Mouse (Mus musculus): ENCODE measurements around the gene Spg20. TPM values are rescaled to one million over a fixed set of nuclear protein-coding genes. Genes with fewer than 3 reads are reported as not detected.

Gene Spg20
- total and polyA plus RNA-seq, 3 experiments: 18.5 to 23.3 TPM; not detected in 1

DNA sequence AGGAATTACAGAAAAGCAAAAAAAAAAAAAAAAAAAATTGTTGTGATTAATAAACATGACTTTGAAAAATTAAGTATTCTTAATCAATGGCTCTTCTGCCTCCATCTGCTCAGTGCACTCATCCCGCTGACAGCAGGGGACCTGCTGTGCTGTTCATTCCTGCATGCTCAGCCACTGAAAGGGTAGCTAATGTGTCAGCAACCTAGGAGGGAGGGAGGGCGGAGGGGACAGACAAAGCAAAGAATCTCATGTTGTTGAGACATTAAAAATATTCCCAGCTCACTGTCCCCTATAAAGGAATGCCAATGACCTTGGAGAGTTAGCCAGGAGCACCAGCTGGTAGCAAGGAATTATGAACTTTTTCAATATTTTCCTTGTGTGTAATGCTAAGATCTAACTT is 13.9 kb upstream of the Spg20 start:
- peaks cover 0 to 2% of the 10 kb centered on the region in 2 experiments; a peak in 3 of 4 replicates for H3K27me3 ChIP-seq (ENCODE audit: control insufficient read depth in 1 of 2, insufficient read depth in 2 of 2, low read length in 2 of 2)
- H3K4me3 ChIP-seq (ENCODE audit: control insufficient read depth in 1 of 2, insufficient read depth in 1 of 2, low read depth in 2 of 2, low read length in 2 of 2): no peak overlapping the region
- H3K36me3 ChIP-seq (ENCODE audit: control insufficient read depth in 1 of 2, insufficient read depth in 2 of 2, low read length in 2 of 2): no peaks in the 10 kb centered on the region
- no peaks in the 10 kb centered on the region for H3K4me1 ChIP-seq (ENCODE audit: control insufficient read depth in 1 of 2, insufficient read depth in 2 of 2, low read length in 2 of 2)
- H3K79me2 ChIP-seq (ENCODE audit: control insufficient read depth, insufficient read depth, low read length, poor library complexity): no peaks in the 10 kb centered on the region
- H3K9ac ChIP-seq (ENCODE audit: control insufficient read depth, low read depth, low read length, poor library complexity, severe bottlenecking): no peak overlapping the region
- DNase-seq (ENCODE audit: low read depth, low spot score): no peak
- H3K9me3 ChIP-seq (replicated peaks; ENCODE audit: insufficient read depth, low read length): no peaks in the 10 kb centered on the region
- TF ChIP-seq MAFK (IDR thresholded peaks at IDR 0.05; ENCODE audit: borderline replicate concordance, low read depth, low read length) (no peak), KAT2A (conservative IDR thresholded peaks at IDR 0.05; ENCODE audit: low read depth, low read length) (no peak), E2F4 (IDR thresholded peaks at IDR 0.05; ENCODE audit: borderline replicate concordance, low read depth, low read length) (no peak), RCOR1 (IDR thresholded peaks at IDR 0.05; ENCODE audit: low read depth, low read length) (no peak), MEF2A (IDR thresholded peaks at IDR 0.05; ENCODE audit: extremely low read depth, insufficient replicate concordance, low read depth, low read length, poor library complexity, severe bottlenecking) (no peak)
- no peak overlapping the region for H3K27ac ChIP-seq (ENCODE audit: control insufficient read depth, low read depth, low read length)

DNA sequence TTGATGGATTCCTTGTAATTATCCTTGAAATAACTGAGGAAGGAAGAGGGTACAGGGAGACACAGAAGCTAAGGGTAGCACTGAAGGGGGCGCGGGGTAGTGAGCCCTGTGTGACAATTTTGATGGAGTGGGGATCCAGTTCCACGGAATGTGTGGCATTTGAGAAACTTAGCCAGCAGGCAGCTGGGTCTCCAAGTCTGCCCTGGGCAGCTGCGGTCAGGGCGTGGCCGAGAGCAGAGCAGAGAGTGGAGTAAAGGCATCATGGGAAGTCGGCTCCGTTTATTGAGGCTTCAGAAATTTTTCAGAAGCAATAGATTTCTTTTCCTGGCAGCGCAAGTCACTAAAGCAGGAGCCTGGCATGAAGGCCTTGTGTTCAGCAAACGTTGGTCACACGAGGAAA is 12.9 kb upstream of the Spg20 start:
- Histone ChIP-seq H3K9ac (ENCODE audit: control insufficient read depth, low read depth, low read length, poor library complexity, severe bottlenecking) (no peak overlapping the region), H3K27me3 (ENCODE audit: control insufficient read depth in 1 of 2, insufficient read depth in 2 of 2, low read length in 2 of 2) (peaks cover 0 to 2% of the 10 kb centered on the region in 2 experiments; a peak in 3 of 4 replicates), H3K27ac (ENCODE audit: control insufficient read depth, low read depth, low read length) (no peak overlapping the region), H3K79me2 (ENCODE audit: control insufficient read depth, insufficient read depth, low read length, poor library complexity) (no peaks in the 10 kb centered on the region), H3K4me3 (ENCODE audit: control insufficient read depth in 1 of 2, insufficient read depth in 1 of 2, low read depth in 2 of 2, low read length in 2 of 2) (no peak overlapping the region), H3K36me3 (ENCODE audit: control insufficient read depth in 1 of 2, insufficient read depth in 2 of 2, low read length in 2 of 2) (no peaks in the 10 kb centered on the region), H3K4me1 (ENCODE audit: control insufficient read depth in 1 of 2, insufficient read depth in 2 of 2, low read length in 2 of 2) (no peaks in the 10 kb centered on the region), H3K9me3 (replicated peaks; ENCODE audit: insufficient read depth, low read length) (no peaks in the 10 kb centered on the region)
- TF ChIP-seq NELFE (IDR thresholded peaks at IDR 0.05; ENCODE audit: low read depth, low read length): no peak
- no peak for TF ChIP-seq MAX (IDR thresholded peaks at IDR 0.05; ENCODE audit: low read length)
- TF ChIP-seq USF1 (IDR thresholded peaks at IDR 0.05; ENCODE audit: low read depth, low read length): no peak
- no peak for TF ChIP-seq POLR2AphosphoS2 (IDR thresholded peaks at IDR 0.05; ENCODE audit: low read length)
- TF ChIP-seq ZMIZ1 (IDR thresholded peaks at IDR 0.05; ENCODE audit: low read depth, low read length): no peak
- no peak for TF ChIP-seq SIN3A (IDR thresholded peaks at IDR 0.05; ENCODE audit: low read length)
- no peak for TF ChIP-seq MAFK (IDR thresholded peaks at IDR 0.05; ENCODE audit: borderline replicate concordance, low read depth, low read length)
- no peak for DNase-seq (ENCODE audit: low read depth, low spot score)

DNA sequence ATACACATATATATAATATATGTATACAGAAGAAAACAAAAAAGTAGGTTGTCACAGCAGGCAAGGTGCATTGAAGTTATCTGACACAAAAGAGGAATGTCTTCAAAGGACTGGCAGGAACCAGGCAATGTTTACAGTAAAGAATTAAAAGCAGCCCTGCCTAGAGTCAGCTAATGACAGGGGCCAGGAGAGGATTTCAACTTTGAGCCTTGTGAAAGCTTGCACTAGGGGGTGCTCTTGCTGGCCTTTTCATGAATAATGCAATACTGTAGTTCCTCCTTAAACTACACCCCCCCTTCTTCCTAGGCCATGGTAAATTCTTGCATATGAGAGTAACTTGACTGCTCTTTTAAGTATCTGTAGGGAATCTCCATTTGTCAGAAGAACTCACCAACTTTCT is 10.8 kb upstream of the Spg20 start:
- Histone ChIP-seq H3K9me3 (replicated peaks; ENCODE audit: insufficient read depth, low read length) (no peaks in the 10 kb centered on the region), H3K4me3 (ENCODE audit: control insufficient read depth in 1 of 2, insufficient read depth in 1 of 2, low read depth in 2 of 2, low read length in 2 of 2) (no peak overlapping the region), H3K4me1 (ENCODE audit: control insufficient read depth in 1 of 2, insufficient read depth in 2 of 2, low read length in 2 of 2) (no peaks in the 10 kb centered on the region), H3K36me3 (ENCODE audit: control insufficient read depth in 1 of 2, insufficient read depth in 2 of 2, low read length in 2 of 2) (no peaks in the 10 kb centered on the region), H3K27me3 (ENCODE audit: control insufficient read depth in 1 of 2, insufficient read depth in 2 of 2, low read length in 2 of 2) (peaks cover 0 to 2% of the 10 kb centered on the region in 2 experiments; a peak in 2 of 4 replicates), H3K27ac (ENCODE audit: control insufficient read depth, low read depth, low read length) (no peak overlapping the region), H3K9ac (ENCODE audit: control insufficient read depth, low read depth, low read length, poor library complexity, severe bottlenecking) (no peak overlapping the region), H3K79me2 (ENCODE audit: control insufficient read depth, insufficient read depth, low read length, poor library complexity) (no peaks in the 10 kb centered on the region)
- no peak for TF ChIP-seq MAX (IDR thresholded peaks at IDR 0.05; ENCODE audit: low read length)
- peak in 1 of 3 experiments; percentile 25; a peak in 2 of 6 replicates for TF ChIP-seq CTCF (IDR thresholded peaks at IDR 0.05 in 2 of 3, conservative IDR thresholded peaks at IDR 0.05 in 1 of 3; ENCODE audit: control insufficient read depth in 1 of 3, insufficient read depth in 1 of 3, low read depth in 2 of 3, low read length in 3 of 3, poor library complexity in 1 of 3, severe bottlenecking in 1 of 3)
- DNase-seq (ENCODE audit: low read depth, low spot score): no peak
